Mouse (Mus musculus) brain, embryonic 14.5 days (tissue): ENCODE measurements around the gene Eif4a3. TPM values are rescaled to one million over a fixed set of nuclear protein-coding genes. Genes with fewer than 3 reads are reported as not detected.
"Not testable (repeated sequence)": the region's sequence is repeated elsewhere in the genome, so short reads cannot be mapped to it uniquely, and the experiment has no call there.

ENCODE experiments used
- DNase-seq: peaks from one replicate; pipeline ENCODE4 v3.0.0-alpha.2; 2011; ENCODE audit warnings: low read depth
- CTCF ChIP-seq: fragments of 200-500 bp; IDR thresholded peaks from 2 replicates; pipeline ENCODE4 v1.5.1; 2012; ENCODE audit warnings: inconsistent platforms, mild to moderate bottlenecking, moderate library complexity, borderline replicate concordance; ENCODE audit not compliant: insufficient read depth, insufficient read length; ENCODE audit errors: extremely low read depth
- POLR2A ChIP-seq: fragments of 200-500 bp; IDR thresholded peaks from 2 replicates; pipeline ENCODE4 v1.6.1; 2012; ENCODE audit warnings: mild to moderate bottlenecking, inconsistent platforms, borderline replicate concordance; ENCODE audit not compliant: poor library complexity, insufficient read depth, insufficient read length, severe bottlenecking; ENCODE audit errors: extremely low read depth
- polyA plus RNA-seq: library from polyadenylated mRNA; depleted of rRNA; stranded (reverse); fragments of >200 nt; gene quantifications from 2 replicates; pipeline ENCODE4 v1.2.3, GENCODE M21; 2012; rRNA removed

Eif4a3 gene
- polyA plus RNA-seq, 1 experiment = 188 TPM

DNA sequence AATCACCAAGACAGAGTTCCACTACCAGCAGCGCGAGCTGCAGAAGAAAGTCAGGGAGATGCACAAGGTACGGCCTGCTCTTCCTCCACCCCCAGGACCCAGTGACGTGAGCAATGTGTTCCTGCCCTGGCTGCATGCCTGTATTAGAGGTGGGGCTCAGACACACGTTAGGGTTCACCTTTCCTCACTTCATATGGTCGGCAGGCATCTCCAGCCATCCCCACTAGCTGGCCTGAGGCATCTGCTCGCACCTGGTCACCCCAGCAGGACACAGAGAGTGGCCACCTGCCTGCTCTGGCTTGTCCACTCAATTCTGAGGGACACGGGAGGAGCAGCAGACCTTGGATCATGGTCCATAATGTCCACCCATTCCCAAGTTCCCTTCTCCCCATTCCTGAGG lies 39.9 kb downstream of the Eif4a3 start:
- TF ChIP-seq POLR2A (no peak), CTCF (no peak)
- DNase-seq = no peak

DNA sequence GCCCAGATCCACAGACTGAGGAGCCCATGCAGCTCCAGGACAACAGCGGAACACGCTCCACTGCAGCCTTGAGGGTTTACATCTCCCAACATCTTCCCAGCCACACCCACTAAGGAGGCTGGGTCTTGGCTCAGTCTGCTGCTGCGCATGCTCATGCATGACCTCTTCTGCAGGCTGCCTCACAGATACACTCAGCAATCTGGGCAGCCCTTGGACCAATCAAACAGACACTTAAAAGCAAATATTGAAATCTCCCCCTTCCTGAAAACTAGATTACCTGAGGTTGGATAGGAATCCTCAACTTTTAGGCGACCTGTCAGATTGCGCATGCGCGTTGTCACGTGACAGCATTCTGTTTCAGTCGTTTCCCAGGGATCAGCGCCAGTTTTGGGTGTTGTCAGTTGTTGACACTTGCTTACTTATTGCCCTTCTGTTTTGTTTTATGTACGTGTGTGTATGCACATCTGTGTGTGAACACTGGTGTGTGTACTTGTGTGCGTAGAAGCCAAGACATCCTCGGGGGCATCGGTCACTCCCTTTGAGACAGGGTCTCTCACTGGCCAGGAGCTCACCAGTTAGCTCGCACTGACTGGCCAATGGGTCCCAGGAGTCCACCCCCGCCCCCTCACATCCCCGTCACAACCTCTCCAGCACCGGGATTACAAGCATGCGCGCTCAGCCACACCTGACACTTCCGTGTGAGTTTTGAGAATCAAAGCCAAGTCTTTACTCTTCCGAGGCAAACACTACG lies 41.1 kb downstream of the Eif4a3 start:
- no peak for TF ChIP-seq POLR2A
- TF ChIP-seq CTCF = no peak
- peak; percentile 84 for DNase-seq

GRCm38 (mm10) chr11:119258216-119258571 lies 41.7 kb downstream of the Eif4a3 start:
- no peak for DNase-seq
- TF ChIP-seq CTCF = no peak
- TF ChIP-seq POLR2A = no peak

GRCm38 (mm10) chr11:119256557-119256956 lies 43.3 kb downstream of the Eif4a3 start:
- DNase-seq = not testable (repeated sequence)

GRCm38 (mm10) chr11:119252854-119253541 lies 46.9 kb downstream of the Eif4a3 start:
- peak; percentile 69 for DNase-seq
- TF ChIP-seq POLR2A (no peak), CTCF (peak; percentile 55)

DNA sequence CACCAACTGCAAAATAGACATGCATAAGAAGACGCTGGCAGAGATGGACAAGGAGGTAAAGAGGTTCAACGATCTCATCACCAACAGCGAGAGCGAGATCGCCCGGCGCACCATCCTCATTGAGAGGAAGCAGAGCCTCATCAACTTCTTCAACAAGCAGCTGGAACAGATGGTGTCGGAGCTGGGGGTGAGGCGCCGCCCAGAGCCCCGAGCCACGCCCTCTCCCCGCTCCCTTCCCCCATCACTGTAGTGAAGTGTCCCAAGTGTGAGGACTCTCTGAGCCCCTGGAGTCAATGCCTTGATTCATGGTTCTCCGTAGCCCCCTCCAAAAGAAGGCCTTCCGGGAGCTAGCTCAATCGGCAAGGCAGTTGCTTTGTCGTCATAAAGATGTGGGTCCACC lies 48.9 kb downstream of the Eif4a3 start:
- no peak for TF ChIP-seq POLR2A
- no peak for TF ChIP-seq CTCF
- no peak for DNase-seq

DNA sequence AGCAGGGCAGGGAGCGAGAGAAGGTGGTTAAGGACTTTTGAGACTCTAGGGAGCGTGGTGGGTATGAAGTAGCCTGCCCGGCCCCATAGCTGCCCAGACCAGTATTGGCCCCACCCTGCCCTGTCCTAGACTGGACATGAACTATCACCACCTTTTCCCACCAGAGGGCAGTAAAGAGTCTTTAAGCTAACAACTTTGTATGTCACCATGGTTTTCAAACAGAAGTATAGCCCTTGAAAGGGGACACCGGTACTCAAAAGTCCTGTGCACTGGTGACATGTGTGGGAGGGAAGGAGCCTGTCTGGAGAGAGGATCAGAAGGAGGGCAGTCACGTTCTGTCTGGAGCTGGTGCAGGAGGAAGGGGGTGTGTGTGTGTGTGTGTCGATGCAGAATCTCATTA lies 50.9 kb downstream of the Eif4a3 start:
- TF ChIP-seq CTCF (peak; percentile 54; the same call in 1 of the 2 replicates), POLR2A (no peak)

DNA sequence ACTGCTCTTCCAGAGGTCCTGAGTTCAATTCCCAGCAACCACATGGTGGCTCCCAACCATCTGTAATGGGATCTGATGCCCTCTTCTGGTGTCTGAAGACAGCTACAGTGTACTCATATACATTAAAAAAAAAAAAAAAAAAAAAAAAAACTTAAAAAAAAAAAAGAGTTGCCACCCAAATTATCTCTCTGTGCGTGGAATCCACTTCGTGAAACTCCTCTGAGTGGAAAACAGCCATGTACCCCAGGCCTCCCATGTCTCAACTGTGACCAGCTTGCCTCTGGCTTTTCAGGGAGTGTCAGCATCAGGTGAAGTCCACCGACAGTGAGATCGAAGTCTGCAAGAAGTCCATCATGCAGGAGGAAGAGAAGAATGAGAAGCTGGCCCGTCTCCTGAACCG lies 54.3 kb downstream of the Eif4a3 start:
- not testable (repeated sequence) for DNase-seq

More for the DNA sequence above, 50.9 kb downstream of the Eif4a3 start:
- DNase-seq = peak; percentile 70

GRCm38 (mm10) chr11:119239480-119239879 lies 60.4 kb downstream of the Eif4a3 start:
- TF ChIP-seq CTCF (no peak), POLR2A (no peak)
- no peak for DNase-seq

Other genes with a start within 250 kb of the Eif4a3 start
- gene Cbx4, start 213.9 kb downstream of the Eif4a3 start, polyA plus RNA-seq = 30.0 and 34.7 TPM in 2 replicates
- gene Tbc1d16, start 71.6 kb downstream of the Eif4a3 start, polyA plus RNA-seq = 69.8 and 99.3 TPM in 2 replicates
- gene Ccdc40, start 71.5 kb downstream of the Eif4a3 start, polyA plus RNA-seq = 11.0 and 17.0 TPM in 2 replicates
- 93.3 and 102 TPM in 2 replicates for gene Gaa, start 32.2 kb downstream of the Eif4a3 start, polyA plus RNA-seq
- gene Card14, start 7.7 kb upstream of the Eif4a3 start, polyA plus RNA-seq = 0.18 and 0.22 TPM in 2 replicates
- 3.6 and 5.8 TPM in 2 replicates for gene Sgsh, start 55.4 kb upstream of the Eif4a3 start, polyA plus RNA-seq
- gene Slc26a11, start 55.5 kb upstream of the Eif4a3 start, polyA plus RNA-seq = 10.0 TPM in 2 replicates
- 2.3 and 2.8 TPM in 2 replicates for gene Rnf213, start 93.0 kb upstream of the Eif4a3 start, polyA plus RNA-seq
- gene Endov, start 191.3 kb upstream of the Eif4a3 start, polyA plus RNA-seq = 33.8 and 34.1 TPM in 2 replicates
- gene Nptx1, start 247.7 kb upstream of the Eif4a3 start, polyA plus RNA-seq = 9.2 and 14.7 TPM in 2 replicates